Mouse (Mus musculus) brain, embryonic 14.5 days (tissue): ENCODE results near the gene Mx1.

Experiments
- CTCF ChIP-seq: fragments of 200-500 bp; IDR thresholded peaks from 2 replicates; pipeline ENCODE4 v1.5.1; 2012; ENCODE audit warnings: inconsistent platforms, mild to moderate bottlenecking, moderate library complexity, borderline replicate concordance; ENCODE audit not compliant: insufficient read depth, insufficient read length; ENCODE audit errors: extremely low read depth
- POLR2A ChIP-seq: fragments of 200-500 bp; IDR thresholded peaks from 2 replicates; pipeline ENCODE4 v1.6.1; 2012; ENCODE audit warnings: mild to moderate bottlenecking, inconsistent platforms, borderline replicate concordance; ENCODE audit not compliant: poor library complexity, insufficient read depth, insufficient read length, severe bottlenecking; ENCODE audit errors: extremely low read depth

DNA sequence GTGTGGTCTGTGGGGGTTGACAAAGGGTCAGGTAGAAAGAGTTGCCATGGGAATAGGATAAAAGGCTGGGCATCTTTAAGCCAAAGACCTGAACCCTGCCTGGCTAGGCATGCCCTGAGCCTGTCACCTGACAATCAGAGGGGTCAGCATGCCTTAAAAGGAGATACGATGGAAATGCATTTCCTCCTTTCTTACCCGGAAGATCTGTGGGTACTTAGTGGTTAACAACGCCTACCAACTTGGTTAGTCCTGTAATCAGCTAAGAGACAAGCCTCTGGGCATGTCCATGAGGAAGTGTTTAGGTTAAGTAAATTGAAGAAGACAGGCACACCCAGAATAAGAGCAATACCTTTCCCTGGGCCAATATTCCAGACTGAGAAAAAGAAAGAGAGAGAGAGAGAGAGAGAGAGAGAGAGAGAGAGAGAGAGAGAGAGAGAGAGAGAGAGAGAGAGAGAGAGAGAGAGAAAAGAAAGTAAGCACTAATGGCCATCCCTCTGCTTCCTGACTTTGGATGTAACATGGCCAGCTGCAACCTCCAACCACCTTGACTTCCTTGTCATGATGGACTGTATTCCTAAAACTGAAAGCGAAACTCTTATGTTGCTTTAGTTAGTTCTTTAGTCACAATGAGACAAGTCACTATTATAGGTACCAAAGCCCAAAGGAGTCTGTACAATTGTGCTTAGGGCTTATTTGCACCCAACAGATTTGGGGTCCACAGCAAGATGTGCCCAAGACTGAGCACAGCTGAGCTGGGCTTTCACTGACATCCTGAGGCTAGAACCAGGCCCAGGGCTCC, 5.5 kb upstream of the Mx1 start:
- TF ChIP-seq CTCF (no peak), POLR2A (no peak)
